Mouse (Mus musculus) naive thymus-derived CD4-positive, alpha-beta T cell, adult 2 months (primary cell): ENCODE results near the gene Gm20834.
"Not testable (repeated sequence)": the region's sequence is repeated elsewhere in the genome, so short reads cannot be mapped to it uniquely, and the experiment has no call there.

Source experiments
- DNase-seq: peaks from one replicate; pipeline ENCODE4 v3.0.0-alpha.2; 2011; ENCODE audit warnings: low read depth

Gm20834 gene

GRCm38 (mm10) chrY:10324489-10324888, at the start of gene Gm20834:
Gene Gm20834 (minus strand): TSS chrY:10324589.
- not testable (repeated sequence) for DNase-seq
